Mouse (Mus musculus) layer of hippocampus, adult 6 months (tissue): ENCODE data around the gene Cyth4. TPM values are rescaled to one million over a fixed set of nuclear protein-coding genes. Genes with fewer than 3 reads are reported as not detected.

Experiments used
- long read RNA-seq, 2 experiments: library from polyadenylated mRNA; unstranded; transcript quantifications; one replicate each; pipeline ENCODE4 v2.0.0; 2019 to 2020
- polyA plus RNA-seq: library from polyadenylated mRNA; unstranded; fragments of <200 nt; fragmentation: Nextera tagmentation; gene quantifications from 2 replicates; pipeline ENCODE4 v1.2.3, GENCODE M21; 2021

Cyth4 gene
- polyA plus RNA-seq, result 4.9 and 6.6 TPM in 2 replicates
- long read RNA-seq, experiment 1, transcript Cyth4-201 (13 exons, 2,791 nt), result major isoform, 5 of 14 reads
- long read RNA-seq, experiment 1, partial matches to known transcripts, result 5 of 14 reads
- long read RNA-seq, experiment 1, other reads (novel, unspliced or antisense), result 4 of 14 reads
- long read RNA-seq, experiment 2, transcript Cyth4-201 (13 exons, 2,791 nt), result major isoform, 14 of 40 reads
- long read RNA-seq, experiment 2, partial matches to known transcripts, result 15 of 40 reads
- long read RNA-seq, experiment 2, other reads (novel, unspliced or antisense), result 11 of 40 reads

DNA sequence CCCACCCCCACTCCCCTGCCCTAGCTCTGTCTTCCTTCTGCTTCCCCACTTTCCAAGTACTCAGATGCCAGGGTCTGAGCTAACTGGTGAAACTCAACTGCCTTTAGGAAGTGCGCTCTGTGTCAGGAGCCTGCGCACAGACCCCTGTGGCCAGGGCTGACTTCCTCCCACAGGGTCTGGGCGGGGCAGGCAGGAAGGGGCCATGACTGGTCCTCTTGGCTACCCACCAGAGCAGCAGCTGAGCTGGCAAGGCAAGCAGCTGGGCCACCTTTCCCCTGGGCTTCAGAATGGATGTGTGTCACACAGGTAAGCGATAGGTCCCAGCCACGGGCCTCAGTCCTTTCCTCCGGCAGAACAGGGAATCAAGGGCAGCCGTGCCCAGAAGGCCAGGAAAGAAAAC lies at the start of gene Cyth4:
TSS of gene Cyth4 (plus strand) at position 134 of the 400 bp plus-strand sequence.

DNA sequence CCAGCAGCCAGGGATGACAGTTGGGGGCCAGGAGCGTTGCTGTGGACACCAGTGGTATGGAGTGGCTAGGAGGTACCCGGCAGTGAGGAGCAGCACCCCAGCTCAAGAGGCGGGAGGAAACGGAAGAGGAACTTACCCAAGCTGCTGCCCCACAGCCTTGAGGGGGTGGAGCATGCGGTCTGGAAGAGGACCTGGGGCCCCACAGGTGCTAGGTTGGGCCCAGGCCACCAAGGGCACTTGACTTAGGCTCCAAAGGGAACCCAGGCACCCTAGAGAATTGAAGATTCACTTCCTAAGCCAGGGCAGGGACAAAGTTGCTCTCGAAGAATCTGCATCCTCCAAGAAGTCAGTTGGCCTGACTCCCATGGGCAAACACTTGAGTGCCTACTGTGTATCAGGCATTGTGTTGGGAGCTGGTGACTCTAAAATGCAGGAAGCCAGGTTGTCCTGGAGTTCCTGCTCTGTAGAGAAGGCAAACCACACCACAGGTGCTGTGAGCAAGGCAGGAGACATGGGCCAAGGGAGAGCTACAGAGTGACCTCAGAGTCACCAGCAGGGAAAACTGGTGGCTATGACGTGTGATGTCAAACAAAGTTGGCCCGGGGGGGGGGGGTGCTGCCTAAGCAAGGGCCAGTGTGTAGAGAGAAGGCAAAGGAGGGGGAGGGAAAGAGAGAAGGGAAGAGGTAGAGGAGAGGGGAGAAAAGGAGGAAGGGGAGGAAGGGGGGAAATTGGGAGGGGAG lies 24.0 kb upstream of the Cyth4 start, which contains the start of gene Rac2:
TSS of gene Rac2 (minus strand) at position 126 of the 740 bp plus-strand sequence.

Other genes with a start within 250 kb of the Cyth4 start
- gene Tex33, start 201.1 kb upstream of the Cyth4 start, polyA plus RNA-seq, result not detected in 2 replicates
- gene Tst, start 191.1 kb upstream of the Cyth4 start, polyA plus RNA-seq, result 107 and 112 TPM in 2 replicates
- 3.4 and 5.7 TPM in 2 replicates for gene Mpst, start 190.6 kb upstream of the Cyth4 start, polyA plus RNA-seq
- 23.6 and 26.1 TPM in 2 replicates for gene Kctd17, start 168.5 kb upstream of the Cyth4 start, polyA plus RNA-seq
- gene Tmprss6, start 128.4 kb upstream of the Cyth4 start, polyA plus RNA-seq, result 0.67 and 0.83 TPM in 2 replicates
- gene Il2rb, start 101.8 kb upstream of the Cyth4 start, polyA plus RNA-seq, result 0.04 and 0.11 TPM in 2 replicates
- 0.24 and 0.38 TPM in 2 replicates for gene C1qtnf6, start 65.6 kb upstream of the Cyth4 start, polyA plus RNA-seq
- gene Sstr3, start 52.4 kb upstream of the Cyth4 start, polyA plus RNA-seq, result 5.2 and 5.3 TPM in 2 replicates
- gene Rac2, start 24.3 kb upstream of the Cyth4 start, polyA plus RNA-seq, result 9.5 and 12.2 TPM in 2 replicates
- gene Elfn2, start 121.7 kb downstream of the Cyth4 start, polyA plus RNA-seq, result 11.8 and 14.8 TPM in 2 replicates
- 2.3 and 2.4 TPM in 2 replicates for gene Mfng, start 176.4 kb downstream of the Cyth4 start, polyA plus RNA-seq
- gene Card10, start 206.0 kb downstream of the Cyth4 start, polyA plus RNA-seq, result 0.82 and 0.97 TPM in 2 replicates
- gene Cdc42ep1, start 245.6 kb downstream of the Cyth4 start, polyA plus RNA-seq, result 21.1 and 33.4 TPM in 2 replicates